Mouse (Mus musculus): Measurements from ENCODE around the gene Map3k4. TPM values are rescaled to one million over a fixed set of nuclear protein-coding genes. Genes with fewer than 3 reads are reported as not detected.

The Map3k4 gene
- polyA plus RNA-seq, 1 experiment from 2014 or later, result 50.8 TPM

GRCm38 (mm10) chr17:12327847-12328518, 9.4 kb upstream of the Map3k4 start:
- Histone ChIP-seq H3K27ac (no peak overlapping the region), H3K4me3 (no peak overlapping the region), H3K27me3 (replicated peaks) (no peaks in the 10 kb centered on the region), H3K36me3 (replicated peaks) (no peaks in the 10 kb centered on the region), H3K9ac (no peak overlapping the region), H3K4me1 (peaks cover 8% of the 10 kb centered on the region; the same call in 1 of the 2 replicates), H3K9me3 (no peaks in the 10 kb centered on the region), H3K4me2 (no peak overlapping the region)
- ATAC-seq (replicated peaks), result peak; percentile 65
- 49% methylated on average over 14 of the region's 14 CpGs for WGBS

DNA sequence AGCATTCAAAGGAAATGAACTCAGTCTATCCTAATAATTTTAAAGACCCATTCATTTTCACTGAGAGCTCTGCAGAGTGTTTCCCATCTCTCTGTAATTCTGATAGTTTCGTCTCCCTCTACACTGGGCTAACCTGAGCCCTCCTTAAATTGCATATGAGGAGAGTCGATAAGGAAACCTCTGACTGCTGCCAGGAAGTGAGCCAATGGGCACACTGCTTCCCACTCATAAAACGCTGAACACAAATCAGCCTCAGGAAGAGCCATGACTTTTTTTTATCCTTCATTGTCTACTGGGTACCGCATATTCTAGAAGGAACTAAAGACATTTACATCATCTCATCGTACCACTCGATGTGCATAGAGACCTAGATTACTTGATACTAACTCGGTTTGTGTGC, 1.2 kb upstream of the Map3k4 start:
- no peak overlapping the region for H3K4me3 ChIP-seq
- H3K9me3 ChIP-seq, result no peaks in the 10 kb centered on the region
- 89% methylated on average over 7 of the region's 7 CpGs for WGBS
- H3K27me3 ChIP-seq (replicated peaks), result no peaks in the 10 kb centered on the region
- H3K36me3 ChIP-seq (replicated peaks), result no peaks in the 10 kb centered on the region
- H3K4me1 ChIP-seq, result peaks cover 35% of the 10 kb centered on the region
- peak overlapping the region; percentile 12; the same call in 1 of the 2 replicates for H3K9ac ChIP-seq
- H3K27ac ChIP-seq, result peak overlapping the region; percentile 20; the same call in 1 of the 2 replicates
- peak overlapping the region; percentile 70 for H3K4me2 ChIP-seq
- no peak for ATAC-seq (replicated peaks)

DNA sequence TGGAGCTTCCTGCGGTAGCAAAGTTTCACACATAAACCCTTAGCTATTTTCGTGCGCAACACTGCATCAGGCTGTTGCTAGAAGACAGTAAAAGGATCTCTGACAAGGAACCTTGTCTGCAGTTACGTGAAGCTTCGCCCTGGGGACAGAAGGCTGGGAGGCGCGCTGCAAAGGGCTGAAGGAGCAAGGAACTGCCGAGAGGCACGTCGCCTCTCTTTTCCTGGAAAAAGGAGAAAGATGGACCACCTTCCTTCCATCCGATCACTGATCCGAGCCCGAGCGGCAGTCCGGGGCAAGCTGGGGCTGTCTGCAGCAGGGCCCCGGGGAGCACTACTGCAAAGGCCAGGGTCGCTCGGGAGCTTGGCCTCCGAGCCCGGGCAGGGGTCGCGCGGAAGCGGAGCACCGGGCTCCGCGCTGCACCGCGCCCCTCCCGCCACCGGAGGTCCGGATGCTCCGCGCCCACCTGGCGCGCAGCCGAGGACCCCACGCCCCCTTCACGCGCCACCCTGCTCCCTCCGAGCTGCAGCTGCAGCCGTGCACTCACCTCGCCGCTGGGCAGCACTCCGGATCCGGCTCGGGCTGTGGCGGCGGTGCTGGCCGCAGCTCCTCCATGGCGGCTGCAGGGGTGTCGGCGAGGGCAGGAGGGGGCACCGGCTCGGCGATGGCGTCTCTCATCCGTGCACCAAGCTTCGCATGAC, 493 bp downstream of the Map3k4 start:
- Histone ChIP-seq H3K9ac (peak overlapping the region; percentile 92), H3K36me3 (replicated peaks) (no peaks in the 10 kb centered on the region), H3K4me1 (peaks cover 40% of the 10 kb centered on the region), H3K4me3 (peak overlapping the region; percentile 89), H3K27ac (peak overlapping the region; percentile 99), H3K9me3 (no peaks in the 10 kb centered on the region), H3K27me3 (replicated peaks) (no peaks in the 10 kb centered on the region), H3K4me2 (peak overlapping the region; percentile 70)
- under 1% methylated on average over 59 of the region's 59 CpGs for WGBS
- peak; percentile 87 for ATAC-seq (replicated peaks)

DNA sequence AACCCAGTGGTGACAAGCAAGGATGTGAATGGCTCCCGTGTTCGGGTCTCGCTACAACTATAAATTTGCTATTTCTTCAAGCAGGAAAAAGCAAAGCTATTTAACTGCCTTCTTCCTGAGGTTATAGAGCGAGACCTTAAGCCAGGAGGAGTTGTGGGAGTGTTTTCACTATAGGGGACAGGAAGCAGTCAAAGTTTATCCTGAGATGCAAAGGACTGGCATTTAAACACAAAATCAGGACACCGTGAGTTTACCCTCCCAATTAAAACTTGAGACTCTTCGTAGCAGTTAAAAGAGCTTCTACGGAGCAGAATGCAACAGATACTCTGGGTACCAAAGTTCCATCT, 1.0 kb downstream of the Map3k4 start:
- 5% methylated on average over 7 of the region's 7 CpGs for WGBS
- Histone ChIP-seq H3K27ac (peak overlapping the region; percentile 99), H3K9me3 (no peaks in the 10 kb centered on the region), H3K4me3 (peak overlapping the region; percentile 89), H3K4me1 (peaks cover 40% of the 10 kb centered on the region), H3K36me3 (replicated peaks) (no peaks in the 10 kb centered on the region), H3K27me3 (replicated peaks) (no peaks in the 10 kb centered on the region), H3K9ac (peak overlapping the region; percentile 92), H3K4me2 (peak overlapping the region; percentile 70)
- ATAC-seq (replicated peaks), result no peak

DNA sequence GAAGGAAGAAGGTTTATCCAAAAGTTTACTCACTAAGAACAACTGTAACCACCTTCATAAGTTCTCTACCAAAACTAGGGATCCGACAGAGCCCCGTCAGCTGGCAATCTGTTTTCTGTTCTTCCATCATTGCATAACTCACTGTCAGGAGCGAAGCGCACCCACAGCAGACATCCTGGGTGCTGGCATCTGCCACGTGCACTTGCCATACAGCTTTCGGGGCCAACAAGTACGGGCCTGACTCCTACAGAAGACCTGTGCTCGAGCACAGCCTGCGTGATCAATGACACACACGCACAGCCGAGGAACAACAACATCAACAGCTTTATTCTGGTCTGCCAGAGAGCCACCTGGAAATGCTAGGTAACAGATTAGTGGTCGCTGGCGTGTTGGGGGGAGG, 2.3 kb downstream of the Map3k4 start:
- peaks cover 40% of the 10 kb centered on the region for H3K4me1 ChIP-seq
- peak overlapping the region; percentile 18; the same call in 1 of the 2 replicates for H3K4me3 ChIP-seq
- 94% methylated on average over 13 of the region's 13 CpGs for WGBS
- H3K36me3 ChIP-seq (replicated peaks), result no peaks in the 10 kb centered on the region
- H3K4me2 ChIP-seq, result peak overlapping the region; percentile 30
- no peaks in the 10 kb centered on the region for H3K9me3 ChIP-seq
- ATAC-seq (replicated peaks), result no peak
- H3K9ac ChIP-seq, result no peak overlapping the region
- H3K27me3 ChIP-seq (replicated peaks), result no peaks in the 10 kb centered on the region
- no peak overlapping the region for H3K27ac ChIP-seq

GRCm38 (mm10) chr17:12312248-12312647, 6.3 kb downstream of the Map3k4 start:
- H3K9me3 ChIP-seq, result no peaks in the 10 kb centered on the region
- H3K4me1 ChIP-seq, result peaks cover 22% of the 10 kb centered on the region
- no peak overlapping the region for H3K4me2 ChIP-seq
- no peaks in the 10 kb centered on the region for H3K27me3 ChIP-seq (replicated peaks)
- no peak overlapping the region for H3K9ac ChIP-seq
- 92% methylated on average over 6 of the region's 6 CpGs for WGBS
- H3K27ac ChIP-seq, result no peak overlapping the region
- no peaks in the 10 kb centered on the region for H3K36me3 ChIP-seq (replicated peaks)
- no peak overlapping the region for H3K4me3 ChIP-seq
- ATAC-seq (replicated peaks), result no peak

DNA sequence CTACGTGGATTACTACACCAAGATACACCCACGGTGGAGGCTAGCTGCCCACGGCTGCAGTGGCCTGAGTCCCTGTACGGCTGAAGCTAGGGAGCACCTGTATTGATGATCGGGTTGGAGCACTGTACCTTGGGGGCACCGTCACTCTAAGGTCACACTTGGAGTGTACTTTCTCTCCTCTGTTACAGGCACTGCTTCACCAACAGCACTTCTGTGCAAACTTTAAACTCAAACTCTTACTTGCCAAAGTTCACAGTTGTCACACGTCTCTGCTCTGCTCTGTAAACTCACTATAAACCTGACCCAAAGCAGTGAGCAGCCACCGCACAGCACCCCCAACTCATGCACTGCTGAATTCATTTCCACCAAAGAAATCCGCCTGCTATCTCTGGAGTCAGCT, 9.1 kb downstream of the Map3k4 start:
- H3K27ac ChIP-seq, result no peak overlapping the region
- H3K9ac ChIP-seq, result no peak overlapping the region
- no peak overlapping the region for H3K4me2 ChIP-seq
- WGBS, result 95% methylated on average over 9 of the region's 9 CpGs
- H3K4me3 ChIP-seq, result no peak overlapping the region
- no peaks in the 10 kb centered on the region for H3K36me3 ChIP-seq (replicated peaks)
- H3K27me3 ChIP-seq (replicated peaks), result no peaks in the 10 kb centered on the region
- no peak for ATAC-seq (replicated peaks)
- no peaks in the 10 kb centered on the region for H3K9me3 ChIP-seq
- peaks cover 5% of the 10 kb centered on the region for H3K4me1 ChIP-seq

- H3K9me3 ChIP-seq, result no peaks in the 10 kb centered on the region
- H3K9ac ChIP-seq, result no peak overlapping the region
- ATAC-seq (replicated peaks), result 0 out of 2 replicates have a peak, but pooled peaks have one; percentile 17
- no peak overlapping the region for H3K4me3 ChIP-seq
- H3K4me2 ChIP-seq, result no peak overlapping the region
- no peak overlapping the region for H3K27ac ChIP-seq
- H3K36me3 ChIP-seq (replicated peaks), result no peaks in the 10 kb centered on the region
- 83% methylated on average over 8 of the region's 8 CpGs for WGBS
- H3K27me3 ChIP-seq (replicated peaks), result no peaks in the 10 kb centered on the region
- peaks cover under 1% of the 10 kb centered on the region for H3K4me1 ChIP-seq
These were observed 9.5 kb downstream of the Map3k4 start for GRCm38 (mm10) chr17:12309059-12309458.

DNA sequence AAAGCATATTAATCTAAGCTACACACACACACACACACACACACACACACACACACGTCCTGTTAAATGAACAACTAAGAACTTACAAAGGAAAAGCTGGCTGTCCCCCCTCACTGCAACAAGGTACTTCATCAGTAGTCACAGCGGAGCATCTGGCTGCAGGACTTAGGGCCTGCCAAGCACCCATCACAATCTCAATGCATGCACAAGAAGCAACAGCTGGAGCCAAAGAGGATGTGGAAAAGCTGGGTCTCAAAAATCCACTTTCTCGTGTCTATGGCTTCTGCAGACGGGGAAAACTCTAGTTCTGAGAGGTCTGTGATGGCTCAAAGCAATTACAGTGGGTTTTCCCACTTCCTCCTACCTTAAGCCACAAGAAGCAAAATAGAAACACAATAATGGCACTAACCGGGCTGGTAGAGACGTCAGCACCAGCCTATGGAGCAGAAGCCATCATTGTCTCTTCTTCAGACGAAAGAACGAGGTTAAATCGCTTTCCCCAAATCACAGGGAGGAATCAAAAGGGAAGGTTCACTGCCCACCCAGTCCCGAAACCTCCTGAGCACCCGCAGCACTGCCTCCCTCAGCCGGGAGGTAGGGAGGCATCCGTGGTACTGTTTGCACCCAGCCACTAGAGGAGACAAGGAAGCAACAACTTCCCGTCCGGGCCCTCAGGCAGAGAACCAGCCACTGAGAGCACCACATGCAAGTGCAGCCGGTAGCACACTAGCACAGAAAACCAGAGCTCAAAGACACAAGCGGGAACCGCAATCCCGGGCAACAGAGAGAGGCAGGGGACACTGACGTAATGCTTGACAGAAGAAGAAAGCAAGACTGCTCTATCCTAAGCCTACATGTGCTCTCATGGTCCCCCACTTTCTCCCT, 11.1 kb downstream of the Map3k4 start:
- Histone ChIP-seq H3K4me3 (no peak overlapping the region), H3K27ac (no peak overlapping the region), H3K27me3 (replicated peaks) (no peaks in the 10 kb centered on the region), H3K4me2 (no peak overlapping the region), H3K4me1 (no peaks in the 10 kb centered on the region), H3K9ac (no peak overlapping the region), H3K36me3 (replicated peaks) (no peaks in the 10 kb centered on the region), H3K9me3 (no peaks in the 10 kb centered on the region)
- WGBS, result 79% methylated on average over 20 of the region's 20 CpGs
- 0 out of 2 replicates have a peak, but pooled peaks have one; percentile 42 for ATAC-seq (replicated peaks)

DNA sequence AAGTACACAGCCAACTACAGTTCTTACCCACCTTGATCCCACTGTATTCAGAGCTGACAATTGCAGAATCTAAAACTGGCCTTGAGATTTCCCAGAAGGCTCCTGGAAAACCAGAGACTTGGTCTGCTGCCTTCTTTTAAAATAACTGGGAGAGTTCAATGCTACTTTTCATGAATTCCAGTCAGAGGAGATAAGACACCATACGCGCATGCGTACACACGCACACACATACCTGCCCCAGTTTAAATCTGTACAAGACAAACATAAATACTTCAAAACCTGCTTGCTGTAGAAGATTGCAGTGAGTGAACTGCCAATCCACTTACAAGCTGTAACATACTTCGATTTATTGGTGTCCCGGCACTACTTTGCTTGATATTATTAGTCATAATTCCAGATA, 13.9 kb downstream of the Map3k4 start:
- ATAC-seq (replicated peaks), result no peak
- Histone ChIP-seq H3K27me3 (replicated peaks) (no peaks in the 10 kb centered on the region), H3K4me2 (no peak overlapping the region), H3K9ac (no peak overlapping the region), H3K27ac (no peak overlapping the region), H3K4me3 (no peak overlapping the region), H3K4me1 (peaks cover 12% of the 10 kb centered on the region), H3K9me3 (no peaks in the 10 kb centered on the region), H3K36me3 (replicated peaks) (no peaks in the 10 kb centered on the region)
- WGBS, result 96% methylated on average over 6 of the region's 6 CpGs

DNA sequence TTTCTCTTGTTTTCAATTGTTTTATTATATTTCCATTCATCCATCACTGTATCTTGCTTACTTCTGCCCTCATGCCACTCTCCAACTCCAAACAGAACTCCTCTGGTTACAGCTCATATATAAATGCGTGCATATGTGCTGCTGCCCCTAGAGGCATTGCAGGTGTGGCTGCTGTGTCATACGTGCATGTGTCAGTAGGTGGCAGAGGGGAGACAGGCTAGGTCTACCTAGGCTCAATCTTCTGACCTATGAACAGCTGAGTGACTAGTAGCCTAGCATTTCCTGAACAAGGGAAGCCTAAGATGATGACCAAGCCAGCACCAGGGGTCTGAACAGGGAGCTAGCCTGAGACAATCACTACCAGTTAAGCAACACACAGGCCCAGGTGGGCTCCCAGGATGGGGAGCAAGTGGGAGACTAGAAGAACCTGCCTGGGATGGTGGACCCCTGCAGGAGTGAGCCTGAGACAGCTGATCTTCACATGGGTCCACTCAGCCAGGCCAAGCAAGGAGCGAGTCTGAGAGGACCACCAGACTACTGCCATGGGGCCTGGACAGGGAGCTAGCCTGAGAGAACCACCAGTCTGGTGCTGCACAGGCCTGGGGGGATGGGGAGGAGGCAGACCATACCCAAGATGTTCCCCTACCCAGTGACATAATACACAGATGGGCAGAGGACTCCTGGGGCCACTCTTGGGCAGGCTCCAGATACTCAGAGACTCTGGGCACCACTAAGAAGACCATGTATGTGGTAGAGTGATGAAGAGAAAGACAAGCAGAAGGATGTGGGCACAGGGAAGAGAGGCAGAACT, 17.5 kb downstream of the Map3k4 start:
- Histone ChIP-seq H3K9ac (no peak overlapping the region), H3K4me2 (no peak overlapping the region), H3K4me1 (peaks cover 12% of the 10 kb centered on the region), H3K36me3 (replicated peaks) (no peaks in the 10 kb centered on the region), H3K9me3 (no peaks in the 10 kb centered on the region), H3K27ac (no peak overlapping the region), H3K27me3 (replicated peaks) (no peaks in the 10 kb centered on the region), H3K4me3 (no peak overlapping the region)
- 49% methylated on average over 3 of the region's 3 CpGs for WGBS
- peak; percentile 62 for ATAC-seq (replicated peaks)
